Mouse (Mus musculus): ENCODE results near the gene Atrnl1. TPM values are rescaled to one million over a fixed set of nuclear protein-coding genes. Genes with fewer than 3 reads are reported as not detected.

The Atrnl1 gene
- total RNA-seq, 1 experiment from 2014 or later: 8.1 TPM

- ATAC-seq (replicated peaks in 1 of 2; ENCODE audit: insufficient read depth in 1 of 2, low FRiP score in 2 of 2, low TSS enrichment in 1 of 2, low read depth in 1 of 2, poor library complexity in 2 of 2, severe bottlenecking in 2 of 2): no peak
Observed at GRCm38 (mm10) chr19:58060199-58060853, 449.5 kb downstream of the Atrnl1 start.

- ATAC-seq (replicated peaks in 1 of 2; ENCODE audit: insufficient read depth in 1 of 2, low FRiP score in 2 of 2, low TSS enrichment in 1 of 2, low read depth in 1 of 2, poor library complexity in 2 of 2, severe bottlenecking in 2 of 2): no peak
Observed at GRCm38 (mm10) chr19:58060854-58061358, 450.1 kb downstream of the Atrnl1 start.

GRCm38 (mm10) chr19:58061933-58062332 is 451.1 kb downstream of the Atrnl1 start:
- no peak for ATAC-seq (replicated peaks in 1 of 2; ENCODE audit: insufficient read depth in 1 of 2, low FRiP score in 2 of 2, low TSS enrichment in 1 of 2, low read depth in 1 of 2, poor library complexity in 2 of 2, severe bottlenecking in 2 of 2)

- ATAC-seq (replicated peaks in 1 of 2; ENCODE audit: insufficient read depth in 1 of 2, low FRiP score in 2 of 2, low TSS enrichment in 1 of 2, low read depth in 1 of 2, poor library complexity in 2 of 2, severe bottlenecking in 2 of 2): no peak
Observed at GRCm38 (mm10) chr19:58063541-58063940, 452.7 kb downstream of the Atrnl1 start.

GRCm38 (mm10) chr19:58064116-58065000 is 453.5 kb downstream of the Atrnl1 start:
- no peak; a peak in 1 of 4 replicates for ATAC-seq (replicated peaks in 1 of 2; ENCODE audit: insufficient read depth in 1 of 2, low FRiP score in 2 of 2, low TSS enrichment in 1 of 2, low read depth in 1 of 2, poor library complexity in 2 of 2, severe bottlenecking in 2 of 2)

GRCm38 (mm10) chr19:58065001-58065314 is 454.1 kb downstream of the Atrnl1 start:
- peak; percentile 66 to 71 for ATAC-seq (replicated peaks in 1 of 2; ENCODE audit: insufficient read depth in 1 of 2, low FRiP score in 2 of 2, low TSS enrichment in 1 of 2, low read depth in 1 of 2, poor library complexity in 2 of 2, severe bottlenecking in 2 of 2)

GRCm38 (mm10) chr19:58065514-58065913 is 454.7 kb downstream of the Atrnl1 start:
- no peak for ATAC-seq (replicated peaks in 1 of 2; ENCODE audit: insufficient read depth in 1 of 2, low FRiP score in 2 of 2, low TSS enrichment in 1 of 2, low read depth in 1 of 2, poor library complexity in 2 of 2, severe bottlenecking in 2 of 2)

GRCm38 (mm10) chr19:58068114-58068513 is 457.3 kb downstream of the Atrnl1 start:
- no peak for ATAC-seq (replicated peaks in 1 of 2; ENCODE audit: insufficient read depth in 1 of 2, low FRiP score in 2 of 2, low TSS enrichment in 1 of 2, low read depth in 1 of 2, poor library complexity in 2 of 2, severe bottlenecking in 2 of 2)

GRCm38 (mm10) chr19:58068958-58069357 is 458.1 kb downstream of the Atrnl1 start:
- ATAC-seq (replicated peaks in 1 of 2; ENCODE audit: insufficient read depth in 1 of 2, low FRiP score in 2 of 2, low TSS enrichment in 1 of 2, low read depth in 1 of 2, poor library complexity in 2 of 2, severe bottlenecking in 2 of 2): no peak

- ATAC-seq (replicated peaks in 1 of 2; ENCODE audit: insufficient read depth in 1 of 2, low FRiP score in 2 of 2, low TSS enrichment in 1 of 2, low read depth in 1 of 2, poor library complexity in 2 of 2, severe bottlenecking in 2 of 2): no peak
Observed at GRCm38 (mm10) chr19:58072404-58072803, 461.6 kb downstream of the Atrnl1 start.

- peak in 1 of 2 experiments; percentile 25; a peak in 1 of 4 replicates for ATAC-seq (replicated peaks in 1 of 2; ENCODE audit: insufficient read depth in 1 of 2, low FRiP score in 2 of 2, low TSS enrichment in 1 of 2, low read depth in 1 of 2, poor library complexity in 2 of 2, severe bottlenecking in 2 of 2)
Observed at GRCm38 (mm10) chr19:58072846-58073245, 462.0 kb downstream of the Atrnl1 start.

GRCm38 (mm10) chr19:58075252-58075651 is 464.4 kb downstream of the Atrnl1 start:
- no peak for ATAC-seq (replicated peaks in 1 of 2; ENCODE audit: insufficient read depth in 1 of 2, low FRiP score in 2 of 2, low TSS enrichment in 1 of 2, low read depth in 1 of 2, poor library complexity in 2 of 2, severe bottlenecking in 2 of 2)

- no peak for ATAC-seq (replicated peaks in 1 of 2; ENCODE audit: insufficient read depth in 1 of 2, low FRiP score in 2 of 2, low TSS enrichment in 1 of 2, low read depth in 1 of 2, poor library complexity in 2 of 2, severe bottlenecking in 2 of 2)
Observed at GRCm38 (mm10) chr19:58076961-58077371, 466.1 kb downstream of the Atrnl1 start.

GRCm38 (mm10) chr19:58077529-58078070 is 466.8 kb downstream of the Atrnl1 start:
- no peak for ATAC-seq (replicated peaks in 1 of 2; ENCODE audit: insufficient read depth in 1 of 2, low FRiP score in 2 of 2, low TSS enrichment in 1 of 2, low read depth in 1 of 2, poor library complexity in 2 of 2, severe bottlenecking in 2 of 2)

- no peak for ATAC-seq (replicated peaks in 1 of 2; ENCODE audit: insufficient read depth in 1 of 2, low FRiP score in 2 of 2, low TSS enrichment in 1 of 2, low read depth in 1 of 2, poor library complexity in 2 of 2, severe bottlenecking in 2 of 2)
Observed at GRCm38 (mm10) chr19:58080168-58080567, 469.3 kb downstream of the Atrnl1 start.

- 0 out of 4 replicates have a peak, but pooled peaks of 1 of the 2 experiments have one; percentile 12 for ATAC-seq (replicated peaks in 1 of 2; ENCODE audit: insufficient read depth in 1 of 2, low FRiP score in 2 of 2, low TSS enrichment in 1 of 2, low read depth in 1 of 2, poor library complexity in 2 of 2, severe bottlenecking in 2 of 2)
Observed at GRCm38 (mm10) chr19:58082751-58083150, 471.9 kb downstream of the Atrnl1 start.

GRCm38 (mm10) chr19:58084826-58085225 is 474.0 kb downstream of the Atrnl1 start:
- ATAC-seq (replicated peaks in 1 of 2; ENCODE audit: insufficient read depth in 1 of 2, low FRiP score in 2 of 2, low TSS enrichment in 1 of 2, low read depth in 1 of 2, poor library complexity in 2 of 2, severe bottlenecking in 2 of 2): no peak

- peak in 1 of 2 experiments; percentile 76; a peak in 1 of 4 replicates for ATAC-seq (replicated peaks in 1 of 2; ENCODE audit: insufficient read depth in 1 of 2, low FRiP score in 2 of 2, low TSS enrichment in 1 of 2, low read depth in 1 of 2, poor library complexity in 2 of 2, severe bottlenecking in 2 of 2)
Observed at GRCm38 (mm10) chr19:58086734-58087133, 475.9 kb downstream of the Atrnl1 start.
